In genomic region chr1:55226011-55226857, GRCm38 (mm10) we compare ENCODE assay signal across 9 mouse cellular contexts. TPM values are rescaled to one million over a fixed set of nuclear protein-coding genes. Genes with fewer than 3 reads are reported as not detected.
DNase-seq lines count a peak whose midpoint lies in the region; ATAC-seq and TF ChIP-seq lines count a peak whose summit lies in the region.
"Had no signal": no experiment of that assay in that cellular context is flagged by ENCODE, and none has a peak within 500 bp of the region (broad histone marks: within the 10 kb centered on the region; RNA-seq: fewer than 3 reads in every experiment).

TSS of gene Rftn2 (minus strand) at chr1:55226782.

- H3K9ac ChIP-seq in intestine, postnatal 0 days (ENCODE audit: low read depth, low read length): peak within 1 kb of the TSS; percentile 41
- no peak within 1 kb of the TSS for H3K9ac ChIP-seq in liver, embryonic 16.5 days (ENCODE audit: low read depth, low read length)
- H3K9ac ChIP-seq in neural tube, embryonic 15.5 days (replicated peaks): peak within 1 kb of the TSS; percentile 39

- no peak for ATAC-seq in intestine, postnatal 0 days
- ATAC-seq in liver, embryonic 16.5 days (ENCODE audit: low read depth): no peak
- no peak; the same call in 1 of the 2 replicates for ATAC-seq in neural tube, embryonic 15.5 days (ENCODE audit: low FRiP score)
- no peak for ATAC-seq in erythroblast, adult 5-6 weeks (replicated peaks; ENCODE audit: low FRiP score, poor library complexity, severe bottlenecking)

- no peak for TF ChIP-seq POLR2A in bone marrow macrophage, adult 2 months (IDR thresholded peaks at IDR 0.05; ENCODE audit: borderline replicate concordance, low read depth, low read length)

- H3K27me3 ChIP-seq in intestine, postnatal 0 days (replicated peaks; ENCODE audit: control insufficient read depth, insufficient read depth, low read length): no peaks in the 10 kb centered on the region
- H3K27me3 ChIP-seq in liver, embryonic 16.5 days (ENCODE audit: control insufficient read depth, insufficient read depth, low read depth, low read length): peaks cover 12% of the 10 kb centered on the region
- H3K27me3 ChIP-seq in neural tube, embryonic 15.5 days (replicated peaks): no peaks in the 10 kb centered on the region

- intact Hi-C loops in gastrocnemius, adult 2 months (cut with DNase I): no loop called here

- peak within 1 kb of the TSS; percentile 84 for H3K27ac ChIP-seq in gastrocnemius, adult 2 months
- H3K27ac ChIP-seq in bone marrow macrophage, adult 2 months (ENCODE audit: insufficient read depth, low read depth, low read length): no peak within 1 kb of the TSS
- no peak within 1 kb of the TSS for H3K27ac ChIP-seq in intestine, postnatal 0 days (ENCODE audit: low read depth, low read length)
- H3K27ac ChIP-seq in liver, embryonic 16.5 days (ENCODE audit: low read length): 0 out of 2 replicates have a peak within 1 kb of the TSS, but pooled peaks have one; percentile 22
- peak within 1 kb of the TSS; percentile 68 for H3K27ac ChIP-seq in neural tube, embryonic 15.5 days (replicated peaks)

- no peaks in the 10 kb centered on the region for H3K36me3 ChIP-seq in intestine, postnatal 0 days (ENCODE audit: control insufficient read depth, insufficient read depth)
- H3K36me3 ChIP-seq in liver, embryonic 16.5 days (ENCODE audit: control insufficient read depth, insufficient read depth): no peaks in the 10 kb centered on the region
- H3K36me3 ChIP-seq in neural tube, embryonic 15.5 days: no peaks in the 10 kb centered on the region

- H3K4me2 ChIP-seq in intestine, postnatal 0 days (replicated peaks; ENCODE audit: low read depth): peak within 1 kb of the TSS; percentile 71
- H3K4me2 ChIP-seq in liver, embryonic 16.5 days (ENCODE audit: low read depth, low read length): peak within 1 kb of the TSS; percentile 40
- H3K4me2 ChIP-seq in neural tube, embryonic 15.5 days: peak within 1 kb of the TSS; percentile 66

- DNase-seq in gastrocnemius, adult 2 months: peak; percentile 48
- no peak for DNase-seq in gastrocnemius, postnatal 25 days
- peak; percentile 45 to 71 for DNase-seq in heart, adult 18-20 months

- 5% methylated on average over 26 of the region's 26 CpGs for WGBS in intestine, postnatal 0 days
- 7% methylated on average over 26 of the region's 26 CpGs for WGBS in liver, embryonic 16.5 days (ENCODE audit: insufficient replicate concordance)
- WGBS in neural tube, embryonic 15.5 days: 1% methylated on average over 26 of the region's 26 CpGs

- H3K9me3 ChIP-seq in intestine, postnatal 0 days (ENCODE audit: control insufficient read depth): no peaks in the 10 kb centered on the region
- H3K9me3 ChIP-seq in liver, embryonic 16.5 days (replicated peaks; ENCODE audit: control insufficient read depth, low read length): no peaks in the 10 kb centered on the region
- no peaks in the 10 kb centered on the region for H3K9me3 ChIP-seq in neural tube, embryonic 15.5 days (replicated peaks)

- peaks cover 7% of the 10 kb centered on the region for H3K4me1 ChIP-seq in bone marrow macrophage, adult 2 months (ENCODE audit: control insufficient read depth, insufficient read depth, low read length)
- no peaks in the 10 kb centered on the region for H3K4me1 ChIP-seq in intestine, postnatal 0 days (replicated peaks; ENCODE audit: control insufficient read depth, insufficient read depth, low read length)
- no peaks in the 10 kb centered on the region; the same call in 1 of the 2 replicates for H3K4me1 ChIP-seq in liver, embryonic 16.5 days (ENCODE audit: control insufficient read depth, low read depth, low read length)
- peaks cover 6% of the 10 kb centered on the region for H3K4me1 ChIP-seq in neural tube, embryonic 15.5 days

- TF ChIP-seq CTCF in gastrocnemius, adult 2 months (IDR thresholded peaks at IDR 0.05): no peak
- TF ChIP-seq CTCF in bone marrow macrophage, adult 2 months (IDR thresholded peaks at IDR 0.05; ENCODE audit: low read depth, low read length): no peak
- no peak for TF ChIP-seq CTCF in intestine, postnatal 0 days (IDR thresholded peaks at IDR 0.05; ENCODE audit: low read depth)

- H3K4me3 ChIP-seq in gastrocnemius, adult 2 months: peak within 1 kb of the TSS; percentile 73
- 0 out of 2 replicates have a peak within 1 kb of the TSS, but pooled peaks have one; percentile 5 for H3K4me3 ChIP-seq in bone marrow macrophage, adult 2 months (ENCODE audit: insufficient read depth, low read length)
- peak within 1 kb of the TSS; percentile 50 for H3K4me3 ChIP-seq in intestine, postnatal 0 days (ENCODE audit: low read depth, low read length)
- peak within 1 kb of the TSS; percentile 47 for H3K4me3 ChIP-seq in liver, embryonic 16.5 days (ENCODE audit: low read depth, low read length)
- H3K4me3 ChIP-seq in neural tube, embryonic 15.5 days (replicated peaks): peak within 1 kb of the TSS; percentile 44

RNA-seq across cellular contexts. Expression of gene Rftn2, which starts in this region (rescaled TPM):
- total RNA-seq in gastrocnemius, adult 2 months (2021): 1 to 10 TPM; 3.3 to 4.9 TPM
- 1 to 10 TPM; 4.7 to 5.1 TPM for total RNA-seq in gastrocnemius, postnatal 25 days (2021)
- polyA plus RNA-seq in bone marrow macrophage, adult 2 months (2012; ENCODE audit: insufficient read depth, insufficient read length, missing spikeins): 2.1 and 2.8 TPM in 2 replicates
- total RNA-seq in heart, adult 18-20 months (2021): 10 to 100 TPM; 10.8 to 11.0 TPM
- 2.8 and 3.4 TPM in 2 replicates for polyA plus RNA-seq in intestine, postnatal 0 days (2015; fragmentation: Nextera tagmentation; extraction: Ambion mirVana)
- 0.68 and 0.86 TPM in 2 replicates for polyA plus RNA-seq in liver, embryonic 16.5 days (2015; fragmentation: Nextera tagmentation; extraction: Ambion mirVana)
- 9.7 and 9.9 TPM in 2 replicates for polyA plus RNA-seq in neural tube, embryonic 15.5 days (2015; fragmentation: Nextera tagmentation; extraction: Ambion mirVana)
- not detected in 2 replicates for total RNA-seq in erythroblast, adult 5-6 weeks (2015; ENCODE audit: low replicate concordance)
- 0.17 TPM in 1 of 2 replicates, not detected in the other for total RNA-seq in erythroblast, adult 5-6 weeks (2017; ENCODE audit: low replicate concordance)
- total RNA-seq: MEL had no signal

Comparison
In these comparisons a context has a peak if more than half of its experiments do, and no peak if none do; other contexts are left out.
1. H3K27ac ChIP-seq: peak in gastrocnemius, adult 2 months (single experiment), liver, embryonic 16.5 days (single experiment) and neural tube, embryonic 15.5 days (single experiment); none in bone marrow macrophage, adult 2 months (single experiment) and intestine, postnatal 0 days (single experiment).
2. H3K4me3 ChIP-seq: peak in every context shown above with its lines; median percentile 73 in gastrocnemius, adult 2 months; 50 in intestine, postnatal 0 days; 47 in liver, embryonic 16.5 days; 44 in neural tube, embryonic 15.5 days; 5 in bone marrow macrophage, adult 2 months.
3. Peak in every context shown above with its lines, with median percentiles within 50 percentile points of each other: H3K4me2 ChIP-seq.